Mouse (Mus musculus) heart, postnatal 10 days (tissue): ENCODE measurements around the gene Hist1h2ah. TPM values are rescaled to one million over a fixed set of nuclear protein-coding genes. Genes with fewer than 3 reads are reported as not detected.

Experiments
- DNase-seq, 2 experiments: peaks; one replicate each; pipeline ENCODE4 v3.0.0; 2021
- intact Hi-C: fragments of 180-260 bp; cut with DNase I; formaldehyde crosslinking; loops from one replicate; pipeline ENCODE4 v1.15.1; 2025
- total RNA-seq, 2 experiments: library from RNA; stranded (reverse); gene quantifications; 2 replicates each; pipeline ENCODE4 v1.2.3; 2021

Gene Hist1h2ah
- total RNA-seq, 2 experiments from 2014 or later = 181 to 187 TPM

GRCm38 (mm10) chr13:22019934-22020835 is 15.2 kb downstream of the Hist1h2ah start:
- intact Hi-C loops = loop anchor here (5.0 to 10.0 kb wide), 3 partner anchors 165 to 1417 kb away; no protein-coding TSS in a partner anchor
- DNase-seq = no peak

- DNase-seq = peak; percentile 77 to 80
- intact Hi-C loops = loop anchor here (2.0 kb wide), 1 partner anchor 19 kb away; no protein-coding TSS in a partner anchor
Measured at GRCm38 (mm10) chr13:22015479-22016450, 19.6 kb downstream of the Hist1h2ah start.

- peak in 1 of 2 experiments; percentile 38 for DNase-seq
- intact Hi-C loops = loop anchor here (2.0 kb wide), 1 partner anchor 18 kb away; no protein-coding TSS in a partner anchor
Measured at GRCm38 (mm10) chr13:22014411-22014845, 20.9 kb downstream of the Hist1h2ah start.

GRCm38 (mm10) chr13:22013716-22014115 is 21.7 kb downstream of the Hist1h2ah start:
- intact Hi-C loops = loop anchor here (2.0 kb wide), 1 partner anchor 17 kb away; no protein-coding TSS in a partner anchor
- DNase-seq = peak in 1 of 2 experiments; percentile 28

GRCm38 (mm10) chr13:22009642-22010041 is 25.7 kb downstream of the Hist1h2ah start, which contains the start of gene Prss16:
Gene Prss16 (minus strand): TSS chr13:22009742.
- no peak for DNase-seq
- intact Hi-C loops = no loop called here

- intact Hi-C loops = no loop called here
- no peak for DNase-seq
Measured at GRCm38 (mm10) chr13:22008707-22009106, 26.7 kb downstream of the Hist1h2ah start.

- no peak for DNase-seq
- intact Hi-C loops = no loop called here
Measured at GRCm38 (mm10) chr13:22007872-22008271, 27.5 kb downstream of the Hist1h2ah start.

GRCm38 (mm10) chr13:22007121-22007510 is 28.3 kb downstream of the Hist1h2ah start:
- no peak for DNase-seq
- intact Hi-C loops = no loop called here

- DNase-seq = peak in 1 of 2 experiments; percentile 39
- intact Hi-C loops = no loop called here
Measured at GRCm38 (mm10) chr13:22006334-22007120, 28.8 kb downstream of the Hist1h2ah start.

- DNase-seq = peak in 1 of 2 experiments; percentile 31
Measured at GRCm38 (mm10) chr13:22005605-22006333, 29.6 kb downstream of the Hist1h2ah start.

GRCm38 (mm10) chr13:22001823-22002222 is 33.5 kb downstream of the Hist1h2ah start:
- no peak for DNase-seq
- intact Hi-C loops = no loop called here

More at GRCm38 (mm10) chr13:22005605-22006333, 29.6 kb downstream of the Hist1h2ah start:
- intact Hi-C loops = no loop called here

- no peak for DNase-seq
- intact Hi-C loops = no loop called here
Measured at GRCm38 (mm10) chr13:22001346-22001745, 34.0 kb downstream of the Hist1h2ah start.

GRCm38 (mm10) chr13:21999147-21999546 is 36.2 kb downstream of the Hist1h2ah start:
- no peak for DNase-seq

GRCm38 (mm10) chr13:21998412-21998811 is 37.0 kb downstream of the Hist1h2ah start:
- intact Hi-C loops = no loop called here
- DNase-seq = no peak

More at GRCm38 (mm10) chr13:21999147-21999546, 36.2 kb downstream of the Hist1h2ah start:
- intact Hi-C loops = no loop called here

GRCm38 (mm10) chr13:21997821-21998220 is 37.5 kb downstream of the Hist1h2ah start:
- DNase-seq = no peak
- intact Hi-C loops = loop anchor here (2.0 kb wide), 1 partner anchor 17 kb away; no protein-coding TSS in a partner anchor

- intact Hi-C loops = loop anchor here (2.0 kb wide), 1 partner anchor 17 kb away; no protein-coding TSS in a partner anchor
- DNase-seq = no peak
Measured at GRCm38 (mm10) chr13:21997201-21997820, 38.1 kb downstream of the Hist1h2ah start.

- intact Hi-C loops = loop anchor here (2.0 kb wide), 1 partner anchor 18 kb away; no protein-coding TSS in a partner anchor
- no peak for DNase-seq
Measured at GRCm38 (mm10) chr13:21996840-21997185, 38.6 kb downstream of the Hist1h2ah start.

GRCm38 (mm10) chr13:21996101-21996839 is 39.1 kb downstream of the Hist1h2ah start:
- no peak for DNase-seq
- intact Hi-C loops = loop anchor here (2.0 kb wide), 1 partner anchor 19 kb away; no protein-coding TSS in a partner anchor
